9 mouse cellular contexts compared by ENCODE assay signal in genomic region chrX:133947427-133947826, GRCm38 (mm10). TPM values are rescaled to one million over a fixed set of nuclear protein-coding genes. Genes with fewer than 3 reads are reported as not detected.
DNase-seq lines count a peak whose midpoint lies in the region; ATAC-seq and TF ChIP-seq lines count a peak whose summit lies in the region.
"Had no signal": no experiment of that assay in that cellular context is flagged by ENCODE, and none has a peak within 500 bp of the region (broad histone marks: within the 10 kb centered on the region; RNA-seq: fewer than 3 reads in every experiment).

No protein-coding gene starts in this region.

- WGBS in forebrain, embryonic 11.5 days: 37% methylated on average over 3 of the region's 3 CpGs

- no peak overlapping the region for H3K27ac ChIP-seq in forebrain, embryonic 11.5 days (ENCODE audit: low read depth, low read length)
- H3K27ac ChIP-seq: liver, embryonic 15.5 days had no signal

- no peaks in the 10 kb centered on the region for H3K9me3 ChIP-seq in forebrain, embryonic 11.5 days (ENCODE audit: control insufficient read depth, low read length)
- H3K9me3 ChIP-seq: liver, embryonic 15.5 days had no signal

- H3K4me2 ChIP-seq in forebrain, embryonic 11.5 days (ENCODE audit: low read depth, low read length, severe bottlenecking): no peak overlapping the region
- H3K4me2 ChIP-seq: liver, embryonic 15.5 days had no signal

- no peak for TF ChIP-seq POLR2A in brain, embryonic 14.5 days (IDR thresholded peaks at IDR 0.05; ENCODE audit: borderline replicate concordance, extremely low read depth, insufficient read depth, insufficient read length, poor library complexity, severe bottlenecking)

- H3K4me1 ChIP-seq in forebrain, embryonic 11.5 days (replicated peaks; ENCODE audit: control insufficient read depth, insufficient read depth, low read length): no peaks in the 10 kb centered on the region
- H3K4me1 ChIP-seq: liver, embryonic 15.5 days had no signal

- H3K36me3 ChIP-seq in forebrain, embryonic 11.5 days (ENCODE audit: control insufficient read depth, insufficient read depth, low read length): no peaks in the 10 kb centered on the region
- H3K36me3 ChIP-seq: liver, embryonic 15.5 days had no signal

- no peak overlapping the region for H3K9ac ChIP-seq in forebrain, embryonic 11.5 days (ENCODE audit: low read length)
- H3K9ac ChIP-seq: liver, embryonic 15.5 days had no signal

- no peak overlapping the region for H3K4me3 ChIP-seq in forebrain, embryonic 11.5 days (ENCODE audit: low read depth, low read length)
- H3K4me3 ChIP-seq: liver, embryonic 15.5 days had no signal

- DNase-seq in adrenal gland, adult (ENCODE audit: inconsistent age in 2 of 2, low spot score in 1 of 2): peak; percentile 23 to 81
- DNase-seq in adrenal gland, postnatal 4 days (ENCODE audit: low spot score in 2 of 2): no peak
- peak; percentile 81 for DNase-seq in brain, embryonic 14.5 days (ENCODE audit: low read depth)
- DNase-seq in forebrain, embryonic 11.5 days (ENCODE audit: low spot score): no peak
- DNase-seq in hindlimb bud, embryonic 11.5 days (ENCODE audit: extremely low spot score, low read depth, low spot score): peak; percentile 46
- DNase-seq in layer of hippocampus, postnatal 36 days: peak; percentile 13 to 20
- peak; percentile 58 for DNase-seq in lung, postnatal 25 days (ENCODE audit: low spot score)
- DNase-seq in right cerebral cortex, postnatal 25 days: peak; percentile 19

- 0 out of 2 replicates have a peak, but pooled peaks have one; percentile 42 for ATAC-seq in forebrain, embryonic 11.5 days (replicated peaks; ENCODE audit: low FRiP score)

- H3K27me3 ChIP-seq in forebrain, embryonic 11.5 days (ENCODE audit: control insufficient read depth, insufficient read depth, low read length): no peaks in the 10 kb centered on the region; the same call in 1 of the 2 replicates

- peak; percentile 73; the same call in 1 of the 2 replicates for TF ChIP-seq CTCF in brain, embryonic 14.5 days (IDR thresholded peaks at IDR 0.05; ENCODE audit: borderline replicate concordance, extremely low read depth, insufficient read depth, insufficient read length)

RNA-seq across cellular contexts. Expression of gene Sytl4, which starts 34.2 kb away (rescaled TPM):
- total RNA-seq in adrenal gland, postnatal 4 days (2021): 10 to 100 TPM; 21.2 to 27.9 TPM
- 0.47 and 0.77 TPM in 2 replicates for polyA plus RNA-seq in brain, embryonic 14.5 days (2012; rRNA removed)
- polyA plus RNA-seq in forebrain, embryonic 11.5 days (2014; fragmentation: Nextera tagmentation; extraction: Ambion mirVana): 0.88 and 2.2 TPM in 2 replicates
- total RNA-seq in layer of hippocampus, postnatal 36 days (2021): 1 to 10 TPM; 1.3 to 1.7 TPM

RNA-seq across cellular contexts. Expression of gene Srpx2, which starts 39.2 kb away (rescaled TPM):
- total RNA-seq in adrenal gland, postnatal 4 days (2021): 1 to 10 TPM; 3.9 to 5.3 TPM
- polyA plus RNA-seq in brain, embryonic 14.5 days (2012; rRNA removed): 0.66 and 2.1 TPM in 2 replicates
- 0.95 and 1.0 TPM in 2 replicates for polyA plus RNA-seq in forebrain, embryonic 11.5 days (2014; fragmentation: Nextera tagmentation; extraction: Ambion mirVana)
- under 1 TPM; 0.62 to 0.96 TPM for total RNA-seq in layer of hippocampus, postnatal 36 days (2021)

RNA-seq across cellular contexts. Expression of gene Tspan6, which starts 49.2 kb away (rescaled TPM):
- total RNA-seq in adrenal gland, postnatal 4 days (2021): 10 to 100 TPM; 52.2 to 57.0 TPM
- polyA plus RNA-seq in brain, embryonic 14.5 days (2012; rRNA removed): 125 and 129 TPM in 2 replicates
- polyA plus RNA-seq in forebrain, embryonic 11.5 days (2014; fragmentation: Nextera tagmentation; extraction: Ambion mirVana): 207 and 218 TPM in 2 replicates
- 10 to 100 TPM; 16.7 to 19.5 TPM for total RNA-seq in layer of hippocampus, postnatal 36 days (2021)

Comparison
In these comparisons a context has a peak if more than half of its experiments do, and no peak if none do; other contexts are left out.
1. DNase-seq: peak in adrenal gland, adult (2 of 2), brain, embryonic 14.5 days (single experiment), hindlimb bud, embryonic 11.5 days (single experiment), layer of hippocampus, postnatal 36 days (2 of 2), lung, postnatal 25 days (single experiment) and right cerebral cortex, postnatal 25 days (single experiment); none in adrenal gland, postnatal 4 days (0 of 2) and forebrain, embryonic 11.5 days (single experiment).
2. RNA of gene Sytl4, which starts 34.2 kb away (total RNA-seq): 21.2 to 27.9 TPM in adrenal gland, postnatal 4 days; 1.3 to 1.7 TPM in layer of hippocampus, postnatal 36 days; every median in the first group is over 4 times any median in the second.